Mouse (Mus musculus) erythroblast, embryonic 14.5 days (primary cell): ENCODE measurements around the gene Plaa.

ENCODE experiments used
- GATA1 ChIP-seq: IDR thresholded peaks from 2 replicates; pipeline ENCODE4 v1.6.1; 2012; ENCODE audit warnings: low read length, inconsistent platforms, mixed read lengths
- TAL1 ChIP-seq: IDR thresholded peaks from 3 replicates; pipeline ENCODE4 v1.6.1; 2012; ENCODE audit warnings: low read length, inconsistent platforms, mixed read lengths

GRCm38 (mm10) chr4:94523321-94523720, 79.7 kb downstream of the Plaa start:
- no peak for TF ChIP-seq TAL1
- no peak for TF ChIP-seq GATA1
